Mouse (Mus musculus) E14TG2a.4 (cell line): ENCODE results near the gene Tmem104.
A peak's percentile ranks its signal among the peaks of the same experiment; 100 is the strongest.

Experiments used
- H3K27me3 ChIP-seq: 2 replicates; pipeline ENCODE4 v1.6.1; 2014; ENCODE audit warnings: low read length, control low read depth; ENCODE audit not compliant: insufficient read depth
- H3K36me3 ChIP-seq: 2 replicates; pipeline ENCODE4 v1.6.1; 2014; ENCODE audit warnings: low read length, control low read depth; ENCODE audit not compliant: insufficient read depth
- H3K4me1 ChIP-seq: replicated peaks from 2 replicates; pipeline ENCODE4 v1.6.1; 2014; ENCODE audit warnings: low read depth, low read length, control low read depth
- H3K4me3 ChIP-seq: replicated peaks from 2 replicates; pipeline ENCODE4 v1.5.1; 2014; ENCODE audit warnings: mild to moderate bottlenecking, low read length
- H3K9me3 ChIP-seq: 2 replicates; pipeline ENCODE4 v1.6.1; 2014; ENCODE audit warnings: low read length, control low read depth
- CTCF ChIP-seq: conservative IDR thresholded peaks from 2 replicates; pipeline ENCODE4 v1.5.1; 2014; ENCODE audit warnings: low read length
- NANOG ChIP-seq: IDR thresholded peaks from 2 replicates; pipeline ENCODE4 v1.6.1; 2014; ENCODE audit warnings: borderline replicate concordance, low read length, mixed read lengths
- POU5F1 ChIP-seq: IDR thresholded peaks from 2 replicates; pipeline ENCODE4 v1.6.1; 2014; ENCODE audit warnings: low read length, borderline replicate concordance

Tmem104 gene

GRCm38 (mm10) chr11:115187224-115187639 lies at the start of gene Tmem104:
Tmem104 (plus strand) TSS chr11:115187487.
- peak within 1 kb of the TSS; percentile 85 for H3K4me3 ChIP-seq
- TF ChIP-seq NANOG = no peak
- no peak for TF ChIP-seq POU5F1
- no peak for TF ChIP-seq CTCF
- no peaks in the 10 kb centered on the region for H3K9me3 ChIP-seq
- no peaks in the 10 kb centered on the region for H3K27me3 ChIP-seq
- H3K36me3 ChIP-seq = peaks cover 24% of the 10 kb centered on the region
- peaks cover 38% of the 10 kb centered on the region for H3K4me1 ChIP-seq

GRCm38 (mm10) chr11:115138597-115139262 lies 48.6 kb upstream of the Tmem104 start:
- H3K9me3 ChIP-seq = no peaks in the 10 kb centered on the region
- H3K27me3 ChIP-seq = peaks cover 21% of the 10 kb centered on the region
- H3K36me3 ChIP-seq = no peaks in the 10 kb centered on the region
- 0 out of 2 replicates have a peak, but pooled peaks cover 4% of the 10 kb centered on the region for H3K4me1 ChIP-seq
- no peak overlapping the region for H3K4me3 ChIP-seq
- TF ChIP-seq POU5F1 = no peak
- no peak for TF ChIP-seq CTCF
- no peak for TF ChIP-seq NANOG

- H3K36me3 ChIP-seq = no peaks in the 10 kb centered on the region
- no peak for TF ChIP-seq POU5F1
- no peak for TF ChIP-seq CTCF
- no peak for TF ChIP-seq NANOG
- no peak overlapping the region for H3K4me3 ChIP-seq
- peaks cover 20% of the 10 kb centered on the region for H3K4me1 ChIP-seq
- H3K27me3 ChIP-seq = peaks cover 11% of the 10 kb centered on the region
- H3K9me3 ChIP-seq = no peaks in the 10 kb centered on the region
Observed at GRCm38 (mm10) chr11:115141970-115142369, 45.3 kb upstream of the Tmem104 start.

GRCm38 (mm10) chr11:115147813-115148212 lies 39.5 kb upstream of the Tmem104 start:
- Histone ChIP-seq H3K27me3 (peaks cover 15% of the 10 kb centered on the region), H3K36me3 (no peaks in the 10 kb centered on the region), H3K9me3 (no peaks in the 10 kb centered on the region), H3K4me1 (peaks cover 33% of the 10 kb centered on the region), H3K4me3 (no peak overlapping the region)
- TF ChIP-seq POU5F1 (no peak), CTCF (no peak), NANOG (no peak)

GRCm38 (mm10) chr11:115150741-115151254 lies 36.5 kb upstream of the Tmem104 start:
- Histone ChIP-seq H3K4me3 (no peak overlapping the region), H3K4me1 (peaks cover 45% of the 10 kb centered on the region), H3K36me3 (no peaks in the 10 kb centered on the region), H3K27me3 (peaks cover 42% of the 10 kb centered on the region), H3K9me3 (no peaks in the 10 kb centered on the region)
- TF ChIP-seq NANOG (no peak), CTCF (no peak), POU5F1 (no peak)

- peaks cover 39% of the 10 kb centered on the region for H3K4me1 ChIP-seq
- no peaks in the 10 kb centered on the region for H3K36me3 ChIP-seq
- peak overlapping the region; percentile 76 for H3K4me3 ChIP-seq
- no peaks in the 10 kb centered on the region for H3K9me3 ChIP-seq
- TF ChIP-seq POU5F1 = no peak
- TF ChIP-seq NANOG = no peak
- TF ChIP-seq CTCF = no peak
- peaks cover 53% of the 10 kb centered on the region for H3K27me3 ChIP-seq
Observed at GRCm38 (mm10) chr11:115151755-115152429, 35.4 kb upstream of the Tmem104 start.

- TF ChIP-seq NANOG = no peak
- no peak for TF ChIP-seq POU5F1
- TF ChIP-seq CTCF = no peak
- Histone ChIP-seq H3K36me3 (no peaks in the 10 kb centered on the region), H3K4me1 (peaks cover 34% of the 10 kb centered on the region), H3K9me3 (no peaks in the 10 kb centered on the region), H3K4me3 (peak overlapping the region; percentile 78), H3K27me3 (peaks cover 65% of the 10 kb centered on the region)
Observed at GRCm38 (mm10) chr11:115153088-115153487, 34.2 kb upstream of the Tmem104 start.

- TF ChIP-seq CTCF (peak; percentile 45), NANOG (no peak), POU5F1 (no peak)
- Histone ChIP-seq H3K4me3 (peak overlapping the region; percentile 78), H3K27me3 (peaks cover 70% of the 10 kb centered on the region), H3K9me3 (no peaks in the 10 kb centered on the region), H3K4me1 (peaks cover 34% of the 10 kb centered on the region), H3K36me3 (no peaks in the 10 kb centered on the region)
Observed at GRCm38 (mm10) chr11:115153699-115154292, 33.5 kb upstream of the Tmem104 start.
